Mouse (Mus musculus): ENCODE results near the gene Slc25a27.

Gene Slc25a27

DNA sequence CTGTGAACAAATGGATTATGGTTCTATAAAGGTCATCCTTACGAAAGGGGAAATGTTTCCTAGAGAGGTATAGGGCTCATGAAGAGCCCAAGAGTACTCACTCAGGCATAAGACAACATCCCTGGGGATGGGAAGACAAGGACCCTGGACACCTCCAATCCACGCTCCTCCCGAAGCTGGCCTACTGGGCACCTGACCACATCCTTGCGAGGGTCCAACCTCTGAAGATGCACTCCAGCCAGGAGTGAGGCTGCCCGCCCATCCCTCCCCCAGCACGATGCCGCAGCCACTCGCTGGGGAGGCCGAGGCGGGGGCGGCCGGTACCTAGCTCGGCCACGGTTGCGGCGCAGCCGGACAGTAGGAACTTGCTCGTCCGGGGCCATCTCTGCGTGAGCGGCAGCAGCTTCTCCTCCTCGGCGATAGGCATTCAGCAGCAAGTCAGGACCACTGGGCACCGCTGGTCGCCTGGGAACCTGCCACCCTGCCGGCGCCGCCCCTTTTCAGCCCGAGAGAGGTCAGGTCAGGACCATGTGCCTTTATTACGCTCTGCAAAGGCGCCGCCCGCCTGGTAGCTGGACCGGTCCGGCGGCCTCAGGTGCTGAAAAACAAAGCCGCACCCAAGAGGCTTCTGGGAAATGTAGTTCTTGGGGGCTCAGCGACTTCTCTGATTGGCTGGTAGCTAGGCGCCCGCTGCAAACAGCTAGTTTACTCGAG is at the start of gene Slc25a27:
Slc25a27 (minus strand) TSS at position 639 of the 714 bp plus-strand sequence.
- peak; percentile 98 for DNase-seq (ENCODE audit: low read depth, low spot score)

DNA sequence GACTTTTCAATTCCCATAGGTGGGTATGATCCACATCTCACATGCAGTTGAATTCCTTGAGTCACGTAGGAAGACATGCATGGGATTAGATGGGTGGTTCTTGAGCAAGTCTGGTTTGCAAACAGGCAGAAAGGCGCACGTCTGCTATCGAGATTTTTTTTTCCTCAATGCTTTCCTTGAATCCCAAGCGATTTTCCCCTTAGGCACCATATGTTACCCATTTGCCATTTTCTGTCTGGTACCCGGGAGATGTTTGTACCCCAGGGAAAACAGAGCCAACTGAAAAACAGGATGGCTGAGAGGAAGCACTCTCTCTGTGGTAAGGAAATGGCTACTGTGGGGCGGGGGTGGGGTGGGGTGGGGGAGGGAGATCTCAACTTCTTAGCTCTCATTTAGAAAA is 49.6 kb upstream of the Slc25a27 start:
- DNase-seq (ENCODE audit: low read depth, low spot score), result peak; percentile 40

DNA sequence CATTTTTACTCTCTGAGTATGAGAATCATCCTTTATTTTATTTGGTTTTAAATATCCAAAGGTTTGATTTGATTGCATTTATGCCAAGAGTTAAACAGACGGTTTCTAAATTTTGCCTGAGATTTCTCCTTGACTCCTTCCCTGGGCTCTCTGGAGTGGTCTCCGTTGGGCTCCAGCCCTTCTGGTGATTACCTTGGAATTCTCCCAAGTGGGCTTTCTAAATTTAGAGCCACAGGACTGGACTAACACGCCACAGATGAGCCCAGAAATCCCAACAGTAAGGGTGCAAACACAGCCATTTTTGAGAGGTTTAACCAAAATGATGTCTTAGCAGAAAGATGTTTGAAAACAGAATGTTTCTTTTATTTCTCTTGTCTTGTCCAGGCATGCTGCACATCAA is 47.2 kb upstream of the Slc25a27 start:
- DNase-seq (ENCODE audit: low read depth, low spot score), result peak; percentile 25

DNA sequence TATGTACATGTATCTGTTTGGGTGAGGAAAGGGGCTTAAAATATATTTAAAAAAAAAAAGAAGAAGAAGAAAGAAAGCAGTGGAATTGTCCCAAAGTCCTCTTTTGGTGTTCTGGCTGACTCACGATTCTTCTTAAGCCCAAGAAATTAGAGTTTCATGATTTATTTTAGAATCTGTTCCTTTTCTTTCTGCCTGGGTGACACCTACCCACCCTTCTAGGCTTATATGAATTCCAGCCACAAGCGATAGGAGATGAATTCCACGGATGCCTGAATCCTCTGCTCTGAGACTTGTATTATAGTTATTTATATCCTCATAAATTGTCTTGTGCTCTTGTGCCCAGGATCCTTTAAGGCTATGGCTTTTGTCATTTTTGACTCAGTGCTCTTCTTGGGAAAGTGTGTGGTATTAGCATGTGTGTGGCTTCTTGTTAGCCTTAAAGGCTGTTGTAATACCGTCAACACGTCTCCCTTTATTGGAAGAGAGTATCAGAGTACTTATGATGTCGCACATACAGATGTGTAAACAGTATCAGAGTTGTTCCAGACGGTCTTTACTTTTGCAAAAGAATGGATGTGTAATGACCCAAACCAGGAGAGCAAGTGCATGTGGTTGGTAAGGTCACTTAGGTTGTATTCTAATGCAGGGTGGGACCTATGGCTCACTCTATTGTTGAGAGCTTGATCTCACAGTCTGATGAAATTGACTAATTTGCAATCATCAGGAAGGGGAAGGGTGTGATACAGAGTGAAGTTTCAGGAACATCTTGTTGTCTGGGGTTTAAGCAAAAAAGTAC is 44.7 kb upstream of the Slc25a27 start:
- DNase-seq (ENCODE audit: low read depth, low spot score), result peak; percentile 35

DNA sequence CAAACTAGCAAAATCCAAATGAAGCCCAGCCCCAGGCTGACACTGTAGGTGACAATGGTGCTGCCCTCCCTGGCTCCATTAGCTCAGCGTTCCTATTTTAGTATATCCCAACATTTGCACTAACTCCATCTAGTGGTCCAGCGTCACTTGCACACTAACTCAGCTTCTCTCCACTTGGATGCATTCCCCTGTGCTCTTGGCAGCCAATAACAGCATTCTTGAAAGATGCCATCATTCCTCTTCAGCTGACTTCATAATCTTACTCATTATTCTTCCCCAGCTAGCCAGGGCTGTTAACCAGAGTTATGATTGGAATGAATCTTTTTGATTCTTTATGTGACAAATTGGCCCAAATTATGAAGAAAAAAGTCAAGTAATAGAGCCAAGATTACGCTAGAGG is 40.2 kb upstream of the Slc25a27 start:
- DNase-seq (ENCODE audit: low read depth, low spot score), result no peak

DNA sequence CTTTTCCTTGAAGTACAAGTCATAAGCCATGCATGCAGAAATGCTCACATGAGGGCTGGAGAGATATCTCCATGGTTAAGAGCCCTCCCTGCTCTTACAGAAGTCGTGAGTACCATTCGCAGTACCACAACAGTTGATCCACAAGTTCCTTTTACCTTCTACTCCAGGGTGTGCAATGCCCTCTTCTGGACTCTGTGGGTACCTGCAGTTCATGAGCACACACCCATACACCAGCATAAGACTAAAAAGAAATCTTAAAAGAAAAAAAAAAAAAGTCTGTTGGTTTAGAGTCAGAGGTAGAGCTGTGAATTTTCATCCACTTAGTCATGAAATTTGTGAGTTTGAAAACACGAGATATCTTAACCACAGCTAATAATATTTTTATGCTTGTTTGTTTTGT is 39.7 kb upstream of the Slc25a27 start:
- DNase-seq (ENCODE audit: low read depth, low spot score), result no peak

DNA sequence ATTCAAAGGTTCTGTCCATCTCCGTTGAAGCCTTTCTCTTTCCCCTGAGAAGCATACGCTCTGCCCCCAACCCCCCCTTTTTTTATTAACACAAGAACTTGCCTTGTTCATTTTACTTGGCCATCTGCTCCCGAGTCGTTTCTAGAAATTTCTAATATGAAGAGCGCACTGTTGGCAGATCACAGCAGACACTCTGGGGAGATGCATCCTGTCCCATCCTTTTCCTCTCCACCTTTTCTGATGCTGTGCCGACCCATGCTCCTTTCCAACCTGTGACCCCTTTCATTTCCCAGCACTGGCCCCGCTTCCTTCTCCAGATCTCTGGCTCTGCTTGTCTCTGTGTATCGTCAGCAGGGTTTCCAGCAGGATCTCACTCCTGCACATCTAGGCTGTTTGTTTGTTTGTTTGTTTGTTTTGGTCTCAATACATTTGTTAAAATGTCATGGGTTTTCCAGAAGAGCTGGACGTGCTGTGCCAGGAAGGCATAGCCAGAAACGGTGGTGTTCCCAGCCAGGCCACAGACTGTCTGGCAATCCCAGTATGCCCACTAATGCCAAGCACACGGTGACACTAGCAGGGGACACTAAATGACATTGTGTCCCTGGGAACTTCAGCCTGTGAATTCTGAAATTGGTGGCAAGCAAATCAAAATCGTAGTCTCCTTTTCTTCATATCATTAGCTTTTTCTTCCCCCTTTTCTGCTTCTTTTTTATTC is 37.4 kb upstream of the Slc25a27 start:
- DNase-seq (ENCODE audit: low read depth, low spot score), result peak; percentile 56

DNA sequence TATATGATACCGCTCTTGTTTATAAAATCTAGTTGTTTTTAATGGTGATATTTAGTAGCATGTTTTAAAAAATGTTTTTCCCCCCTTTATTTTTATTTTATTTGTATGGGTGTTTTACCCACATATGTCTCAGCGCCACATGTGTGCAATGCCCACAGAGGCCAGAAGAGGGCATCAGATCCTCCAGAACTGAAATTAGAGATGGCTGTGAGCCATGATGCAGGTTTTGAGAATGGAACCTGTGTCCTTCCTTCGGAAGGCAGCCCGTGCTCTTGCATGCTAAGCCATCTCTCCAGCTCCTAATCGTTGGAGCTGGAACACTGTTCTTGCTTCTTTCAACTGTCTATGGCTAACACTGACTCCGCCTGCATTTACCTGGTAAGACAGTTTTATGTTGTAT is 34.0 kb upstream of the Slc25a27 start:
- peak; percentile 68 for DNase-seq (ENCODE audit: low read depth, low spot score)

DNA sequence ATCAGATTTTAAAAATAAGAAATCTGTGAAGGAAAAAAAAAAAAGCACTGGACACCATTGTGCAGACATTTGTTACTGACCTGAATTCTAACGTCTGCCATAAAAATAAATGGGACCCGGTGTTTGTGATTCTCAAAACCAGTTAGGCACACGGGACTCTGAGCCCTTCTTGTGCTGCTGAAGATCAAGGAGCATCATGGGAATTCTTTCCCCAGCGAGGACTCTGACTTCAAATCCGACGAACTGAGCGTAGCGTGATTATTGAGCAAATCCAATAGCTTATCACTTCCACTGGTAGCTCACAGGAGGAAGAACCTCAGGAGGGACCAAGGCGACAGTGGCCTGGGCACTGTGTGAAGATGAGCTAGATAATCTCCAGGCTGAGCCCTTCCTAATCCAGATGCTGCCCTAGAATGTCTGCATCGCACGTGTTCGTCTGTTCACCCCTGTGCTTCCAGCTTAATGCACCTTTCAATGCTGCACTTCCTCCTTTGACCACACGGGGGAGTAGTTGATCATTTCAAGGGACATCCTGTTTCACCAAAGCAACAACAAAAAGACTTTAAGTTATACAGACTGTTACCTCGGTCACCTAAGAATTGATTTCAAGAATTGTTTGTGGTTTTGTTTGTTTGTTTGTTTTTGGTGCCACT is 32.1 kb upstream of the Slc25a27 start:
- peak; percentile 90 for DNase-seq (ENCODE audit: low read depth, low spot score)

DNA sequence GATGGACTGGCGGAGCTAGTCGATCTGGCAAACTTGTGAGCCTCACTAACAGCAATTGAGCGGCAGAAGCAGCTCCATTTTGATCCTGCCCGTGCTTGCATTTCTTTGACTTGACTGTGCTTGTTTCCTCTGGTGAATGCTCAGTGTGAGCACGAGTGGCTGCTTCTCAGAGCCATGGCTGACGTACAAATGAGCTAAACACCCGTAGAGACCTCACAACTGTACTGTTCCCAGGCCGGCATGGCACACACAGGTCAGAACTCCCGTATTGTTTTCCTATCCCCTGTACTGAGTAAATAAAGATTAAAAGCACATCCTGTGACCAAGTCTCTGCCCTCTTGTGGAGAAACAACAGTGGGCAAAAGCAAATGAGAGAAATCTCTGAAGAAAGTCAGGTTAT is 22.6 kb upstream of the Slc25a27 start:
- no peak for DNase-seq (ENCODE audit: low read depth, low spot score)

DNA sequence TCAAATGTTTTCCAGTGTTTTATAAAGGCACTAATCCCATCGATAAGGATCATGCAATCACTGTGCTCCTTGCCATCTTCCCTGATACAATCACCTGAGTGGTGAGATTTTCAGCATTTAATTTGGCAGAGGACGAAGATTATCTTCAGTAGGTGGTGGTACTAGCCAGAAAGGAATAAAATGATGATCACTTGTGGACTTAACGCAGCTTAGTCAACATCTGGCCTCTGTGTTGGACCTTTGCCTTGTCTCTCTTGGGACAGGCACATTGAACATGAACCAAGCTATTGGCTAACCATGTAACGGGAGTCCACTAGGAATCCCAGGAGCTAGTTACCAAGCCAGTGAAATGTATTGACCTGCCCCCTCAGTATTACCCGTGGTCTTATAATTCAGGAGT is 17.6 kb upstream of the Slc25a27 start:
- no peak for DNase-seq (ENCODE audit: low read depth, low spot score)

DNA sequence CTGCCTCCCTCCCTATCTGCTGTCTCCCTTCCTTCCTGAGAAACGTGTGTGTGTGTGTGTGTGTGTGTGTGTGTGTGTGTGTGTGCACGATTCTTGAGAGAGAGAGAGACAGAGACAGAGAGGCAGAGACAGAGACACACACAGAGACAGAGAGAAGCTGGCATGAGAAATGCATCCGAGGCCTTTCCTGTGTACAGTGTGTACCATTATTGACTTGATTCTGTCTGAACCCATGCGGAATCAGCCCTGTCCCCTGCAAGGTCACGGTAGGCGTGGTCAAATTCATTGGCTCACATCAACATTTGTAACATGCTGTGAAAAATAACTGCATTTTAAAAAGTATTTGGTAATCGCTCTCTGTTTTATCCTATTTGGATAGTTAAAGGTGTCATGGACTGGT is 17.1 kb upstream of the Slc25a27 start:
- DNase-seq (ENCODE audit: low read depth, low spot score), result no peak

DNA sequence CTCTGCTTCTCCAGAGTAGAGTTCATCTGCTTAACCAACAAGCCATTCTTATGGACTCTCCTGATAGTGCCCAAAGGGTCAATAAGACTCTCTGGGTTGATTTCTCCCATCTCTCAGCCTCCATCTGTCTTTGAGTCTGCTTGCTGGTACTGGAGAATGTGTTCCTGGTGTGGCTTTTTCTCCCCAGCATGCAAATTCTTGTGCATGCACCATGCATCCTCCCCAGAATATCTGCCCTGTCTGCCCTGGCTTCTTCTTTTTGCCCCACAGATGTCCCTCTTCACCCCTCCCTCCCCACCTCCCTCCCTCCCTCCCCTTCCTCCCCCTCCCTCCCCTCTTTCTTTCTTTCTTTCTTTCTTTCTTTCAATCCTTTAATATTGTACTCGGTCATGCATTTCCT is 10.3 kb upstream of the Slc25a27 start:
- DNase-seq (ENCODE audit: low read depth, low spot score), result no peak

DNA sequence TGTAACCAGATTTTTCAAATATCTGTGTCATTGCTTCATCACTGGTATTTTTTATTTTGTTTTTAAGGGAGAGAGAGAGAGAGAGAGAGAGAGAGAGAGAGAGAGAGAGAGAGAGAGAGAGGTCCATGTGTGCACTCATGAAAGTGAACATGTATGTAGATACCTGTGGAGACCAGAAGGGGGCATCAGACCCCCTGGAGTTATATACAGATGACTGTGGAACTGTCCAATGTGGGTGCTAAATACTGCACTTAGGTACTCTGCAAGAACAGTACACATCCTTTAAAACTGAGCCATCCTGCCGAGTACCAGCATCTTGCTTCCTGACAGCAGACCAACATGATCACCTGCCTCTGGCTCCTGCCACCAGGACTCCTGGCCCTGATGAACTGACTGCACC is 9.2 kb upstream of the Slc25a27 start:
- no peak for DNase-seq (ENCODE audit: low read depth, low spot score)

DNA sequence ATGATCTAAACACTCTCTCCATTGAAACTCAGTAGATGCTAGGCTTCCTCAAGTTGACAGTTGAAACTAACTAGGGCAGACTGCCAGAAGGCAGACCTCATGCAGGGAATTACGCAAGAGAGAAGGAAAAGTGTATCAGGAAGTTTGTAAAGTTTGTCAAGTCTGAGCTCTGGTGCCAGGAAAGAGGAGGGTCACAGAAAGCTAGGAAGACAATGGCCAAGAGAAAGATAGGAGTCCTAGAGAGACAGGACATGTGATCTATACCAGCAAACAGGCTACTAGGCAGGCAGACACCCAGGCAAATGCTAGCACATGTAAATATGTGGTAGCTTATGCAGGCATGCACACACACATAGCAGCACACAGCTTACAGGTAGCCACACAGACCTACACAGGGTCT is 8.2 kb upstream of the Slc25a27 start:
- no peak for DNase-seq (ENCODE audit: low read depth, low spot score)

DNA sequence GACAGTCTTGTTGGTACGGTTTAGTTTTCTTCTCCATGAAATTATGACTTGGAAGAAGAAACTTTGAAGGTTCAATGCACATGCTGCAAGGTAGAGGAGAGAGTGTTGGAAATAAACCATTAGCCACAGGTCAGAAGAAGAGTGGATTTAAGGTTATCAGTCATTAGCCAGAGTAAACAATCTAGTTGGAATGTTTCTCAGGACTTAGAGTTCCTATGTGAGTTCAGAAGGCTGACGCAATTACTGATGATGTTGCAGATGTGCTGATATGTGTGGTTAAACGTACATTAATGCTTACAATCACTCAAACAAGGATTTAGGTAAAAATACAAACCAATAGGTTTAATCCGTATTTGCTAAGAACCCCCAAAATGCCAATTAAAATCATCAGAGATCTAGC is 4.9 kb upstream of the Slc25a27 start:
- no peak for DNase-seq (ENCODE audit: low read depth, low spot score)

DNA sequence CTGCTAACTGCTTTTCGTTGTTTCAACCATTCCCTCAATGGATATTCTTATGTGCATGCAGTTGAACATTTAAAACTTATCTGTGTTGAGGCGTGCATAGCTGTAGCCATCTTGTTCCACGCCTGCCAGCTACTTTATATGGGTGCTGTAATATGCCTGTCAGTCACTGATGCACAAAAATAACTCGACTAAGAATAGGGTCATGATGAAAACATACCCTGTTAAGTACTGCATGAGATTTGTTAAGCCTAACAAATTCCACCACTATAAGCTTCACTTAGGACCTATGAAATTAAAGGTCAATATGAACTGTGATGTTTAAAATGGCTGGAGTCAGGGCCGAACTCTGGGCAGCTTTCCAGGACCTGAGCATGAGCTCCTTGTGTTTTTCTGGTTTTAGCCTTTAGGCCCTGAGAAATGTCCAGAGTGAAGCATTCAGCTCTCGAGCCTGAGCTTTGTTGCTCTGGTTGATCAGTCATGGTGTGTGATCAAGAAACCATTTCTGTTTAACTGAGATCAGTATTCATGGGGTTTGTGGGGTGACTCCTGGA is 2.2 kb upstream of the Slc25a27 start:
- no peak for DNase-seq (ENCODE audit: low read depth, low spot score)

DNA sequence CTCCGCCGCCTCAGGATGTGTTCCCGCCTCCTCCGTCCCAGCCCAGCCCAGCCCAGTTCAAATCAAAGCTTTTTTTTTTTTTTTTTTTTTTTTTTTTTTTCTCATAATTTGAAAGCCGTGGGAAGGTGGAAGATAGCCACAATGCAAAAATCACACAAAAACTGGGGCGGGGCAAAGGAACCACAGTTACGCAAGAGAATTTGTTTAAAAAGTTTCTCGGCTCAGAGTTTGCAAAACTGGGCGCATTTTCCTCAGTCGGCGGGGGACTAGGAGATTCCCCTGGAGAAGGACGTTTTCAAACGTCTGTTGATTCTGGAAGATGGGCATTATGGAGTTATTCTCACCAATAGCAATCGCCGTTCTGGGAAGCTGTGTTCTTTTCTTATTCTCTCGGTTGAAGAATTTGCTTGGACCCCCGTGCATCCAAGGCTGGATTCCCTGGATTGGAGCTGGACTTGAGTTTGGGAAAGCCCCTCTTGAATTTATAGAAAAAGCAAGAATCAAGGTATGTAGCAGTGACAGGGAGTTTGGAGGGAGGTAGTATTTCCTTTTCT is 353 bp upstream of the Slc25a27 start, which contains the start of gene Cyp39a1:
Cyp39a1 (plus strand) TSS at position 136 of the 554 bp plus-strand sequence.
- no peak for DNase-seq (ENCODE audit: low read depth, low spot score)

DNA sequence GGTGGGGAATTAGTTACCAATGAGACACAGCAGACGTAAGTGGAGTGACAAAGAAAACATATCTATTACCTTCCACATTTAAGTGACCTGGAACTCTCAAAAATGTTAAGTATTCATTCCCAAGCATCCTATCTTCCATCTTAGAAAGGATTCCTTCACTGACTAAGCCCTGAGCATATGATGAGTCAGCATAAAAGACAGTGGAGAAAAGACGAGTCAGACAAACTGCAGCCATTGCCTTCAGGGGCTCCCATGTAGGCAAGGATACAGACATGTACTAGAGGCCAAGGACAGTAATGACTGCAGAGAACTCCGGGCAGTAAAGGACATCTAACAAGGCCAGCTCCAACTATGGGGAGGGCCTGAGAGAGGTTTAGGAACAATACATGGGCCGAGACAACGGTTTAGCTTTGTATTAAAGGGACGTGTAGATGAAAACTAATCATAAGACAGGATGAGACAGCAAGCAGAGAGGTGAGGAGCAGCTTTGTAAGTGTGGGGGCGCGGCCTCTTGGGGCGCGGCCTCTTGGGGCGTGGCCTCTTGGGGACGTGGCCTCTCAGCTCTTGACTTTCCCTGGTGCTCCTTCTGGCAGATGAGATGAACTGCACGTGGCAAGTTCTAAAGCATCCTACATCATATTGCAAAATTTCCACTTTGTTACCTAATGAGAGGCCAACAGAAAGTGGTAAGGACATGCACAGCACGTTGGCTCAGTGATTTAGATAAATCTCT is 15.5 kb downstream of the Slc25a27 start:
- no peak for DNase-seq (ENCODE audit: low read depth, low spot score)

DNA sequence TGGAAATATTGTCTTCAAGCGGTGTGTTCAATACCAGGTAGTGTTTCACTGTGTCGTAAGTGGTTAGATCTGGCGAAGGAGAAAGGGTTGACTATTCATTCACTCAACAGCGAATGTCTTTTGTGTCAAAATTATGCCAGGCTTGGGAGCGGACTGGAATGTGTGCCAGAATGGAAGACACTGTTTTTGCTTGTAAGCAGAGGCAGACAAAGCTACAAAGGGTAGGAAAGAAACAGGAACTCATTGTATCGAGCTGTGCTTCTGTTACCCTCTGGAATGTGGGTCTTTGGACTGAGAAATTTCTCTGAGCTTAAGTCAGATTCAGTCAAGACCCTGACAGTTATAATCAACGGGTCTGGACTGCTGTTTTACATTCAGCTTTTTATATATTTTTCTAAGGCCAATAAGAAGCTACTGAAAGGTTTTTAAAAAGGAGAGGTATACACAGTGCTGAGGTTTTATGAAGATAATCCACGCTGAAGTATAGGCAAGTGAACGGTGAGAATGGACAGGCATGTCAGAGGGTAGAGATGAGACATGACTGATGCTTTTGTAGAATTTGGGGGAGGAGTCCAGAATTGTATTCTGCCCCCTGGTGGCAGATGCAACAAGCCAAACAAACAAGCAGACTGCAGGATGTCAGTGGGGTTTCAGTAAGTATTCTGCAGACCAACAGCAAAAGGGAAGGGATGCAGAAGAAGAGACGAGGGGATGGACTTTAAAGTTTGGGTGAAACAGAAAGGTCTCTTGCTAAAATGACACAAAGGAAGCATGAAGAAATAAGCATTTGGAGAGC is 17.2 kb downstream of the Slc25a27 start:
- peak; percentile 77 for DNase-seq (ENCODE audit: low read depth, low spot score)
